Mouse (Mus musculus) frontal cortex, adult (tissue): Measurements from ENCODE around the gene Chic1.
A peak's percentile ranks its signal among the peaks of the same experiment; 100 is the strongest.

Source experiments
- ATAC-seq: cut with Nextera tagmentation; 2 replicates; pipeline ENCODE4 v1.9.2; 2017; ENCODE audit warnings: mild to moderate bottlenecking, moderate library complexity, mixed read lengths; ENCODE audit not compliant: low TSS enrichment

Chic1 gene

GRCm38 (mm10) chrX:103356287-103356686 lies at the start of gene Chic1:
Gene Chic1 (plus strand): TSS chrX:103356476.
- peak; percentile 98 for ATAC-seq

GRCm38 (mm10) chrX:103308262-103308661 lies 48.0 kb upstream of the Chic1 start:
- no peak for ATAC-seq

- ATAC-seq: no peak
Observed at GRCm38 (mm10) chrX:103311723-103312122, 44.6 kb upstream of the Chic1 start.

- no peak for ATAC-seq
Observed at GRCm38 (mm10) chrX:103314146-103314545, 42.1 kb upstream of the Chic1 start.

GRCm38 (mm10) chrX:103321146-103321545 lies 35.1 kb upstream of the Chic1 start, which contains the start of gene Cdx4:
Gene Cdx4 (plus strand): TSS chrX:103321398.
- no peak for ATAC-seq

- no peak for ATAC-seq
Observed at GRCm38 (mm10) chrX:103325900-103326299, 30.4 kb upstream of the Chic1 start.

GRCm38 (mm10) chrX:103329386-103329785 lies 26.9 kb upstream of the Chic1 start:
- no peak for ATAC-seq

GRCm38 (mm10) chrX:103331125-103331858 lies 25.0 kb upstream of the Chic1 start:
- no peak for ATAC-seq

- no peak for ATAC-seq
Observed at GRCm38 (mm10) chrX:103341369-103342113, 14.7 kb upstream of the Chic1 start.

GRCm38 (mm10) chrX:103355784-103356183 lies 492 bp upstream of the Chic1 start:
- peak; percentile 20 for ATAC-seq

GRCm38 (mm10) chrX:103356761-103357236 lies 523 bp downstream of the Chic1 start:
- ATAC-seq: peak; percentile 58

- no peak; the same call in 1 of the 2 replicates for ATAC-seq
Observed at GRCm38 (mm10) chrX:103366201-103366600, 9.9 kb downstream of the Chic1 start.

GRCm38 (mm10) chrX:103368650-103369049 lies 12.4 kb downstream of the Chic1 start:
- ATAC-seq: no peak

- ATAC-seq: no peak
Observed at GRCm38 (mm10) chrX:103371221-103371620, 14.9 kb downstream of the Chic1 start.

GRCm38 (mm10) chrX:103371627-103372026 lies 15.4 kb downstream of the Chic1 start:
- ATAC-seq: no peak; the same call in 1 of the 2 replicates

- ATAC-seq: no peak
Observed at GRCm38 (mm10) chrX:103374250-103374649, 18.0 kb downstream of the Chic1 start.

- ATAC-seq: no peak
Observed at GRCm38 (mm10) chrX:103384528-103384927, 28.3 kb downstream of the Chic1 start.

GRCm38 (mm10) chrX:103388131-103388530 lies 31.9 kb downstream of the Chic1 start:
- peak; percentile 91 for ATAC-seq

GRCm38 (mm10) chrX:103393841-103394240 lies 37.6 kb downstream of the Chic1 start:
- ATAC-seq: no peak

GRCm38 (mm10) chrX:103405021-103405420 lies 48.7 kb downstream of the Chic1 start:
- no peak for ATAC-seq

GRCm38 (mm10) chrX:103414167-103414566 lies 57.9 kb downstream of the Chic1 start, which contains the start of gene Tsx:
Gene Tsx (plus strand): TSS chrX:103414467.
- no peak for ATAC-seq

- ATAC-seq: no peak
Observed at GRCm38 (mm10) chrX:103421710-103422109, 65.4 kb downstream of the Chic1 start, which contains the start of gene Gm26992. Gene Gm26992 (plus strand): TSS chrX:103422010.

- no peak for ATAC-seq
Observed at GRCm38 (mm10) chrX:103427677-103428076, 71.4 kb downstream of the Chic1 start.
